9 mouse cellular contexts compared by ENCODE assay signal in the genomic region with DNA sequence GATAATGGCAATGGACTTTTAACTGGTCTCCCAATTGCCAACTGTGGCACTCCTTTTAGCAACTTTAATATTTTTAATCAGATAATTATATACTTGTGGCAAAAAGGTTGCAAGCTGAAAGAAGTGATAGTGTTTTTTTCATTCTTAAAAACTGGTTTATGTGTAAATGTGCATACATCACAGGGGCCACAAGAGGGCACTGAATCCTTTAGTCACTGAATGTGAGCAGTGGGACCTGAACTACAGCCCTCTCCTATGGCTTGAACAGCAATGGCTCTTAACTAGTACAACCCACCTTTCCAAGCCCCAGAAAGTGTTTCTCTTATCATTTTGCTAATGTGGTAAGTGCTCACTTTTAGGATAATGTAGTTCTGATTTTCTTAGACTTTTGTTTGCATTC.
DNase-seq lines count a peak whose midpoint lies in the region; ATAC-seq and TF ChIP-seq lines count a peak whose summit lies in the region.
"Had no signal": no experiment of that assay in that cellular context is flagged by ENCODE, and none has a peak within 500 bp of the region (broad histone marks: within the 10 kb centered on the region; RNA-seq: fewer than 3 reads in every experiment).

No protein-coding gene starts in this region.

- peak; percentile 43 for DNase-seq in cerebellum, adult 11 months
- peak; percentile 44 for DNase-seq in urinary bladder, postnatal 25 days (ENCODE audit: low spot score)
- DNase-seq in urinary bladder, postnatal 4 days (ENCODE audit: low spot score in 2 of 2): no peak
- DNase-seq in embryo, embryonic 9.5 days (ENCODE audit: extremely low spot score): peak; percentile 20
- peak; percentile 72 for DNase-seq in kidney, postnatal 14 days
- peak; percentile 89 for DNase-seq in lung, embryonic 14.5 days
- DNase-seq in spleen, postnatal 36 days (ENCODE audit: low spot score in 2 of 2): peak; percentile 12 to 26

- H3K4me3 ChIP-seq in lung, embryonic 14.5 days (ENCODE audit: low read depth, low read length): no peak overlapping the region
- H3K4me3 ChIP-seq: hindbrain, embryonic 15.5 days had no signal

- H3K27ac ChIP-seq in lung, embryonic 14.5 days (ENCODE audit: low read depth): no peak overlapping the region
- H3K27ac ChIP-seq: hindbrain, embryonic 15.5 days had no signal

- no peak for ATAC-seq in cerebellum, adult (ENCODE audit: insufficient number of reproducible peaks, low FRiP score, low TSS enrichment)
- ATAC-seq in lung, embryonic 14.5 days (ENCODE audit: insufficient read depth): no peak; the same call in 1 of the 2 replicates

- no peaks in the 10 kb centered on the region for H3K4me1 ChIP-seq in lung, embryonic 14.5 days (ENCODE audit: insufficient read depth)
- H3K4me1 ChIP-seq: hindbrain, embryonic 15.5 days had no signal

- H3K9ac ChIP-seq in lung, embryonic 14.5 days: no peak overlapping the region
- H3K9ac ChIP-seq: hindbrain, embryonic 15.5 days had no signal

- TF ChIP-seq CTCF in lung, embryonic 14.5 days (IDR thresholded peaks at IDR 0.05; ENCODE audit: low read depth): peak; percentile 78

- H3K27me3 ChIP-seq in lung, embryonic 14.5 days (ENCODE audit: insufficient read depth, low read length): no peaks in the 10 kb centered on the region
- H3K27me3 ChIP-seq: hindbrain, embryonic 15.5 days had no signal

- H3K36me3 ChIP-seq in lung, embryonic 14.5 days (ENCODE audit: insufficient read depth): no peaks in the 10 kb centered on the region
- H3K36me3 ChIP-seq: hindbrain, embryonic 15.5 days had no signal

- no peaks in the 10 kb centered on the region for H3K9me3 ChIP-seq in lung, embryonic 14.5 days (ENCODE audit: low read depth, low read length)
- H3K9me3 ChIP-seq: hindbrain, embryonic 15.5 days had no signal

- no peak overlapping the region for H3K4me2 ChIP-seq in lung, embryonic 14.5 days
- H3K4me2 ChIP-seq: hindbrain, embryonic 15.5 days had no signal

Comparison
In these comparisons a context has a peak if more than half of its experiments do, and no peak if none do; other contexts are left out.
1. DNase-seq: peak in cerebellum, adult 11 months (single experiment), urinary bladder, postnatal 25 days (single experiment), embryo, embryonic 9.5 days (single experiment), kidney, postnatal 14 days (single experiment), lung, embryonic 14.5 days (single experiment) and spleen, postnatal 36 days (2 of 2); none in urinary bladder, postnatal 4 days (0 of 2).